Mouse (Mus musculus) v-Abl transformed pro-B cells (cell line): Measurements from ENCODE around the gene Samt1.
"Not testable (repeated sequence)": the region's sequence is repeated elsewhere in the genome, so short reads cannot be mapped to it uniquely, and the experiment has no call there.

Experiments
- in situ Hi-C, 2 experiments: fragments of 400-800 bp; cut with MboI; formaldehyde crosslinking; loops; one replicate each; pipeline ENCODE4 v1.15.1; 2025; ENCODE audit not compliant: unreplicated experiment in 2 of 2

The Samt1 gene

GRCm38 (mm10) chrX:154012540-154012939 is at the start of gene Samt1:
Gene Samt1 (minus strand): TSS chrX:154012640.
- in situ Hi-C loops = not testable (repeated sequence)

- in situ Hi-C loops = not testable (repeated sequence)
Measured at GRCm38 (mm10) chrX:154054939-154055338, 42.5 kb upstream of the Samt1 start, which contains the start of gene Gm10057. Gene Gm10057 (minus strand): TSS chrX:154055039.

- in situ Hi-C loops = not testable (repeated sequence)
Measured at GRCm38 (mm10) chrX:154033727-154034126, 21.3 kb upstream of the Samt1 start, which contains the start of gene 4921511M17Rik. Gene 4921511M17Rik (minus strand): TSS chrX:154033827.

- in situ Hi-C loops = loop anchor here (25.0 kb wide), 6 partner anchors 360 to 1135 kb away; partner anchors contain the start of genes 4930524N10Rik (in 2 of the 2), Magea3 (in 1 of the 2), Magea6 (in 1 of the 2) and Samt4 (in 1 of the 2)
Measured at GRCm38 (mm10) chrX:153976914-153977313, 35.5 kb downstream of the Samt1 start.

GRCm38 (mm10) chrX:153976467-153976866 is 36.0 kb downstream of the Samt1 start:
- in situ Hi-C loops = loop anchor here (25.0 kb wide), 6 partner anchors 361 to 1136 kb away; partner anchors contain the start of genes 4930524N10Rik (in 2 of the 2), Magea3 (in 1 of the 2), Magea6 (in 1 of the 2) and Samt4 (in 1 of the 2)

GRCm38 (mm10) chrX:153974450-153974849 is 38.0 kb downstream of the Samt1 start:
- in situ Hi-C loops = loop anchor here in 1 of 2 experiments (25.0 kb wide), 2 partner anchors 1163 to 1338 kb away; partner anchors contain the start of gene Cldn34b2

GRCm38 (mm10) chrX:153952866-153953265 is 59.6 kb downstream of the Samt1 start:
- in situ Hi-C loops = loop anchor here in 1 of 2 experiments (10.0 to 25.0 kb wide), 3 partner anchors 208 to 1359 kb away; partner anchors contain the start of gene Cldn34b2
